Mouse (Mus musculus) kidney, postnatal 25 days (tissue): Measurements from ENCODE around the gene Pym1.

Experiments
- DNase-seq, 2 experiments: peaks; one replicate each; pipeline ENCODE4 v3.0.0; 2021; ENCODE audit warnings: mixed read lengths in 2 of 2

Pym1 gene

DNA sequence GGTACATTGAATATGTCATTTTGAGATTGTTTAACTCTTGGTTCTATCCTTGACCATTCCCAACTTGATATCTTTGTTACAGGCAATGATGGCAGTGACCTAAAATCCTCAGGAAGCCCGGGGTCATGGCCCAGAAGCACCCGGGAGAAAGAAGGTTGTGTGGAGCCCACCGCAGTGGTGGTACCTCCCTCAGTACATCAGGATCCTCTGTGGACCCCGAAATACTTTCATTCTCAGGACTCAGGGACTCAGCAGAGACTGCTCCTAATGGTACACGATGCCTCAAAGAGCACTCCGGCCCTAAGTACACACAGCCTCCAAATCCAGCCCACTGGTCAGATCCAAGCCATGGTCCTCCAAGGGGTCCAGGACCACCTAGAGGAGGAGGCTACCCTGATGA is 58.4 kb downstream of the Pym1 start:
- DNase-seq: no peak

DNA sequence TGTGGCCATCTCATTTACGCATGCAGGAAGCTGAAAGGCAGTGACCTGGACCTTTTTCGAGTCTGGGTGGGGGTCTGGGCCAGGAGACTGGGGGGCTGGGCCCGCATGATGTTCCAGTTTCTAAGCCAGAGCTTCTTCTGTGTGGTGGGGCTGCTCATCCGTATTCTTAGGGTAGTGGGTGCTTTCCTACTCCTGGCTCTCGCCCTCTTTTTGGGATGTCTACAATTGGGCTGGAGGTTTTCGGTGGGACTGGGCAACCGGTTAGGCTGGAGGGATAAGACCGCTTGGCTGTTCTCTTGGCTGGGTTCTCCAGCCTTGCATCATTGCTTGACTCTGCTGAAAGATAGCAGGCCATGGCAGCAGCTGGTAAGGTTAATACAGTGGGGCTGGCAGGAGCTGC is 59.3 kb downstream of the Pym1 start:
- no peak for DNase-seq
